Mouse (Mus musculus): ENCODE measurements around the gene Ppia. TPM values are rescaled to one million over a fixed set of nuclear protein-coding genes. Genes with fewer than 3 reads are reported as not detected.

Ppia gene
- polyA plus RNA-seq, 1 experiment from 2014 or later, result 5,955 TPM

DNA sequence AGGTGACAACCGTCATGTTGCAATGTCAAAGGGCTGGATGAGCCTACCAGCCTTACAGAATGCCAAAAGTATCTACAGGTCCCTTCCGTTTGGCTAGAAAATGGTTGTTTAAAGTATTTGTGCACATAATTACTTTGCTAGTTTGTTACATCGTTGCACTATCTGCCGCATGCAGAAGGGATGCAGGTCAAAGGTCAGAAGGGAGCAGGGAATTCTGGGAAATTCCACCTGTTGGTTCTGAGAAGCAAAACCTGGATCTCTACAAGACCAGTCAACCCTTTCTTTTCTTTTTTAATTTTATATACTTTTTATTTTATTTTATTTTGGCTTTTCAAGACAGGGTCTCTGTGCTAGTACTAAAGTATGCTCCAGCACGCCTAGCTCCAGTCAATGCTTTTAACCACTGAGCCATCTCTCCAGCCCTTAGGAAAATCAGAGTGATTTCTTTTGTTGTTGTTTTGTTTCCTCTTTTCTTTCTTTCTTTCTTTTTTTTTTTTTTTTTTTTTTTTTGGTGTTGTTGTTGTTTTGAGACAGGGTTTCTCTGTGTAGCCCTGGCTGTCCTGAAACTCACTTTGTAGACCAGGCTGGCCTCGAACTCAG lies 27.0 kb upstream of the Ppia start:
- H3K27ac ChIP-seq (replicated peaks; ENCODE audit: low read depth, low read length), result no peak overlapping the region; the same call in 1 of the 2 replicates
- H3K4me3 ChIP-seq (ENCODE audit: low read depth, low read length), result no peak overlapping the region
- H3K9ac ChIP-seq (ENCODE audit: low read length), result no peak overlapping the region
- ATAC-seq (ENCODE audit: insufficient number of reproducible peaks, low FRiP score, low TSS enrichment, low read depth), result no peak
- H3K27me3 ChIP-seq (ENCODE audit: control insufficient read depth, insufficient read depth, low read length), result no peaks in the 10 kb centered on the region
- no peaks in the 10 kb centered on the region for H3K9me3 ChIP-seq (ENCODE audit: control insufficient read depth, low read length)
- H3K36me3 ChIP-seq (ENCODE audit: control insufficient read depth, insufficient read depth, low read length), result no peaks in the 10 kb centered on the region
- peaks cover 4% of the 10 kb centered on the region; the same call in 1 of the 2 replicates for H3K4me1 ChIP-seq (ENCODE audit: control insufficient read depth, insufficient read depth, low read length)
- 90% methylated on average over 6 of the region's 6 CpGs for WGBS
- no peak overlapping the region for H3K4me2 ChIP-seq (ENCODE audit: low read depth, severe bottlenecking)
- DNase-seq (ENCODE audit: low spot score), result no peak

DNA sequence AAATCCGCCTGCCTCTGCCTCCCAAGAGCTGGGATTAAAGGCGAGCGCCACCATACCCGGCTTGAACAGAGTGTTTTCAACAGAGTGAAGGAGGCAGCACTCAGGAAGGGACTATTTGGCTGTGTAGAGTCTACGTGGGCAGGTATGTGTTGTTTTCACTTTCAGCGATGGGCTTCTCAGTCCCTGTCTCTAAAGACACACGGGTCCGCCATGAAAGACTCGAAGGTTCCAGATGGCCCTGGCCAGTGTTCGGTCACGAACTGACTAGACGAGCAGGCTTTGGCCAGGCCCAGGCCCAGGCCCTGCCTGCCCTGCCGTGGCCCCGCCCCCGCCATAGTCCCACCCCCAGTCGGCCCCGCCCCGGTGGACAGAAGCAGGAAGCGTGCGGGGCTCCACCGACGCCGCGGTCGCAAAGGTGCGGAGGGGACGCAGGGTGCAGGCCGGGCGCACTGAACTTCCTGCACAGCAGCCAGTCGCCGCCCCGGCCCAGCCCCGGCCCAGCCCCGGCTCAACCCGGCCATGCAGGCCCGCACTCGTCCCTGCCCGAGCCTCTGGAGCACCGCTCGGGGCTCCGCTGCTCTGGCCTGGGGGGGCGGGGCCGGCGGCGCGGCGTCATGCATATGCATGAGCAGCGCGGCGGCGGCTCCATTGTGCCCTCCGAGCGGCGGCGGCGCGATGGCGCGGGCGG lies 26.4 kb upstream of the Ppia start, which contains the start of gene Zmiz2:
TSS of gene Zmiz2 (plus strand) at position 349 of the 688 bp plus-strand sequence.
- WGBS, result 10% methylated on average over 43 of the region's 60 CpGs
- Histone ChIP-seq H3K27ac (replicated peaks; ENCODE audit: low read depth, low read length) (peak within 1 kb of the TSS; percentile 89), H3K4me2 (ENCODE audit: low read depth, severe bottlenecking) (peak within 1 kb of the TSS; percentile 73), H3K27me3 (ENCODE audit: control insufficient read depth, insufficient read depth, low read length) (no peaks in the 10 kb centered on the region), H3K36me3 (ENCODE audit: control insufficient read depth, insufficient read depth, low read length) (no peaks in the 10 kb centered on the region), H3K4me1 (ENCODE audit: control insufficient read depth, insufficient read depth, low read length) (peaks cover 4% of the 10 kb centered on the region; the same call in 1 of the 2 replicates), H3K9me3 (ENCODE audit: control insufficient read depth, low read length) (no peaks in the 10 kb centered on the region), H3K4me3 (ENCODE audit: low read depth, low read length) (peak within 1 kb of the TSS; percentile 89), H3K9ac (ENCODE audit: low read length) (peak within 1 kb of the TSS; percentile 85)
- DNase-seq (ENCODE audit: low spot score) (peak; percentile 97), ATAC-seq (ENCODE audit: insufficient number of reproducible peaks, low FRiP score, low TSS enrichment, low read depth) (peak; percentile 99)

DNA sequence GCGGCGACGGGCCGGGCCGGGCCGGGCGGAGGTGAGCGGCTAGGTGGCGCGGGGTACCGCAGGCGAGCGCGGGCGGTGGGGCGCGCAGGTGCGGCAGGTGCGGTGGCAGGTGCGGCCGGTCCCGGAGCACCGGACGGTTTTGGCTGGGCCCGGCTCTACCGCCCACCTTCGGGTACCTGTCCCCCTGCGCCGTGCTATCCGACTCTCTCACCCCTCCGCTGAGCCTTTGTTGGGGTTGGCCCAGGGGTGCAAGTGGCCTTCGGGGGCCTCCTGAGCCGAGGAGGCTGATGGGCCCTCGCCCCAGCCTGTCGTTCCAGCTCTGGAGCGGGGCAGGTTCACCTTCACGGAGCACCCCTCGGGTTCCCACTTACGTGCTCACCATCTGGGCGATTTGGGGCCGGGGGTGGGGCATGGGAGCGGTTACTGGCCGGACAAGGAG lies 25.7 kb upstream of the Ppia start:
- H3K9ac ChIP-seq (ENCODE audit: low read length), result peak overlapping the region; percentile 85
- H3K4me2 ChIP-seq (ENCODE audit: low read depth, severe bottlenecking), result peak overlapping the region; percentile 73
- 0 out of 2 replicates have a peak, but pooled peaks have one; percentile 6 for ATAC-seq (ENCODE audit: insufficient number of reproducible peaks, low FRiP score, low TSS enrichment, low read depth)
- H3K4me3 ChIP-seq (ENCODE audit: low read depth, low read length), result peak overlapping the region; percentile 89
- peak overlapping the region; percentile 89 for H3K27ac ChIP-seq (replicated peaks; ENCODE audit: low read depth, low read length)
- peaks cover 4% of the 10 kb centered on the region; the same call in 1 of the 2 replicates for H3K4me1 ChIP-seq (ENCODE audit: control insufficient read depth, insufficient read depth, low read length)
- H3K27me3 ChIP-seq (ENCODE audit: control insufficient read depth, insufficient read depth, low read length), result no peaks in the 10 kb centered on the region
- no peaks in the 10 kb centered on the region for H3K9me3 ChIP-seq (ENCODE audit: control insufficient read depth, low read length)
- peaks cover 1% of the 10 kb centered on the region; the same call in 1 of the 2 replicates for H3K36me3 ChIP-seq (ENCODE audit: control insufficient read depth, insufficient read depth, low read length)
- DNase-seq (ENCODE audit: low spot score), result peak; percentile 50
- WGBS, result under 1% methylated on average over 16 of the region's 43 CpGs

DNA sequence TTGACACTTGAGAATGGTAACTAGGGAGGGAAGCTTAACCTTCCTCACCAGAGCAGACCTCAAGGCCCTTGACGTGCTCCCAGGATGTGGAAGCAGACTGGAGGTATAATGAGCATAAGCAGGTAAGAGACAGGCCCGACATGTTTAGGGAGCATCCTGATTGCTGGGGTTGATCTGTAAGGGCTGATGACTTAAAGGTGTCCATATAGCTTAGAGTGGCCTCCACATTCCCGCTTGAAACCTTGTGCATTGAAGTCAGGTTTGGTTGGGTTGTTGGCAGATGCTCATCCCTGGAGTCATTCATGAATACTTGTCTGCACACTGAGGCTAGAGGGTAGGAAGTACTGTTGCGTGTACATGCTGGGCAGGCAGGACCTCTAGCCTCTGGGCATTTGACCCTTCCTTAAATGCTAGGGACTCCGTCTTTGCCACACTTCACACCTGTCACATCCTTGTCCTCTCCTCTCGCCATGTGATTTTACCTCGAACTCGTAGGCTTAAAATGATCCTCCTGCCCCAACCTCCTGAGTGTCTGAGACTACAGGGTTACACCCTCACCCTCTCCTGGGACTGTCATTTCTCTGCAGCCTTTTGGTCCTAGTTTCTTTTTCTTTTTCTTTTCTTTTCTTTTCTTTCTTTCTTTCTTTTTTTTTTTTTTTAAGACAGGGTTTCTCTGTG lies 24.7 kb upstream of the Ppia start:
- Histone ChIP-seq H3K9me3 (ENCODE audit: control insufficient read depth, low read length) (no peaks in the 10 kb centered on the region), H3K4me2 (ENCODE audit: low read depth, severe bottlenecking) (peak overlapping the region; percentile 73), H3K27me3 (ENCODE audit: control insufficient read depth, insufficient read depth, low read length) (no peaks in the 10 kb centered on the region), H3K4me3 (ENCODE audit: low read depth, low read length) (peak overlapping the region; percentile 89), H3K36me3 (ENCODE audit: control insufficient read depth, insufficient read depth, low read length) (peaks cover 6% of the 10 kb centered on the region; the same call in 1 of the 2 replicates), H3K4me1 (ENCODE audit: control insufficient read depth, insufficient read depth, low read length) (peaks cover 4% of the 10 kb centered on the region; the same call in 1 of the 2 replicates), H3K27ac (replicated peaks; ENCODE audit: low read depth, low read length) (no peak overlapping the region), H3K9ac (ENCODE audit: low read length) (no peak overlapping the region)
- DNase-seq (ENCODE audit: low spot score), result no peak
- no peak for ATAC-seq (ENCODE audit: insufficient number of reproducible peaks, low FRiP score, low TSS enrichment, low read depth)
- WGBS, result 83% methylated on average over 8 of the region's 8 CpGs

DNA sequence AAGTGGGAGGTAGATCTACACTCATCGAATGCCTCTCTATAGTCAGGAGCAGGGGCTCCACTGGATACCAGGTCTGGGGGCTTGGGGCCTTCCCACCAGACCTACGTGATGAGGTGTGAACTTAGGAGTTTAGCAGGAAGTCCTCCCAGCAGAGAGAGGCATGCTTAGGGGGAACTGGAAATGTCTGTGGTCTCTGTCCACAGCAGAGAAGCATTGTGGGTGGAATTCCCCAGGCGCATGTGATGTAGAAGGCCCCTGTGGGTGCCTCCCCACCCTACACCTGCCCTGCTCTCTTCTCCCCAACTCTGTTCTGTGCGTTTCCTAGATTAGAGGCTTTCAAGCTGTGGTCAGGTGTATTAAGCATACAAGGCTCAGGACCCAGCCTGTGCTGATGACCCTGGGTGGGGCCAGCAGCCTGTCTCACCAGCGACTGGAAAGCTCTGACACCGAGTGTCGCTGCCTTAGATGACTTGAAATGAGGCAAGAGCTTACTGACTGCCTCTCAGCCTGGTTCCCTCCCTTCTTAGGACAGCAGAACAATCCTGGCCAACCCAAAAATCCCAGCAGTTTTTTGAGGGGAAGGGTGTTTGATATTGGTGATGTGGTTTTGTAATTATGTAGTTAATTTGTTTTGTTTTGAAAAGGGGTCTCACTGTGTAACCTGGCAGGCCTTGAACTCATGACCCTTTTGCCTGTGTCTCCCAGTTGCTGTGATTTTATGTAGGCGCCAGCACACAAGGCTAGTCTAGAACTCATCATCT lies 23.5 kb upstream of the Ppia start:
- no peak for DNase-seq (ENCODE audit: low spot score)
- no peak overlapping the region for H3K9ac ChIP-seq (ENCODE audit: low read length)
- peaks cover 10% of the 10 kb centered on the region; the same call in 1 of the 2 replicates for H3K36me3 ChIP-seq (ENCODE audit: control insufficient read depth, insufficient read depth, low read length)
- 89% methylated on average over 8 of the region's 8 CpGs for WGBS
- no peak overlapping the region for H3K27ac ChIP-seq (replicated peaks; ENCODE audit: low read depth, low read length)
- ATAC-seq (ENCODE audit: insufficient number of reproducible peaks, low FRiP score, low TSS enrichment, low read depth), result no peak
- H3K27me3 ChIP-seq (ENCODE audit: control insufficient read depth, insufficient read depth, low read length), result no peaks in the 10 kb centered on the region
- H3K4me2 ChIP-seq (ENCODE audit: low read depth, severe bottlenecking), result no peak overlapping the region
- H3K4me1 ChIP-seq (ENCODE audit: control insufficient read depth, insufficient read depth, low read length), result peaks cover 4% of the 10 kb centered on the region; the same call in 1 of the 2 replicates
- no peak overlapping the region for H3K4me3 ChIP-seq (ENCODE audit: low read depth, low read length)
- no peaks in the 10 kb centered on the region for H3K9me3 ChIP-seq (ENCODE audit: control insufficient read depth, low read length)

DNA sequence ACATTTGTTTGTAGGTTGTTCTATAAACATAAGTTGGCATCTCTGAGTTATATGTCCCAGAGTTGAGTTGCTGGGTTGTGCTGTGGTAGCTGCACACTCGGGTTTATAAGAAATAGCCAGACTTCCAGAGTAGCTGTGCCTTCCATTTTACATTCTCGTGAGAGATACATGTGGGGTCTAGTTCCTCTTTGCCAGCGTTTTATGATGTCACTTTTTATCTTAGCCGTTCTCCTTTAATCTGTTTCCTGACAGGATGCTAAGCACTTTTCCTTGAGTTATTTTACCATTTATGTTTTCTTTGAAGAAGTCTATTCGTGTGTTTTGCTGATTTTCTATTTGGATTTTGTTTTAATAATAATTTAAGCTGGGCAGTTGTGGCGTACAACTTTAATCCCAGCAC lies 22.4 kb upstream of the Ppia start:
- WGBS, result 87% methylated on average over 6 of the region's 6 CpGs
- H3K27me3 ChIP-seq (ENCODE audit: control insufficient read depth, insufficient read depth, low read length), result no peaks in the 10 kb centered on the region
- H3K9me3 ChIP-seq (ENCODE audit: control insufficient read depth, low read length), result no peaks in the 10 kb centered on the region
- H3K27ac ChIP-seq (replicated peaks; ENCODE audit: low read depth, low read length), result no peak overlapping the region
- H3K4me1 ChIP-seq (ENCODE audit: control insufficient read depth, insufficient read depth, low read length), result peaks cover 4% of the 10 kb centered on the region; the same call in 1 of the 2 replicates
- H3K4me2 ChIP-seq (ENCODE audit: low read depth, severe bottlenecking), result no peak overlapping the region
- peaks cover 15% of the 10 kb centered on the region; the same call in 1 of the 2 replicates for H3K36me3 ChIP-seq (ENCODE audit: control insufficient read depth, insufficient read depth, low read length)
- H3K4me3 ChIP-seq (ENCODE audit: low read depth, low read length), result no peak overlapping the region
- ATAC-seq (ENCODE audit: insufficient number of reproducible peaks, low FRiP score, low TSS enrichment, low read depth) (no peak), DNase-seq (ENCODE audit: low spot score) (no peak)
- no peak overlapping the region for H3K9ac ChIP-seq (ENCODE audit: low read length)

DNA sequence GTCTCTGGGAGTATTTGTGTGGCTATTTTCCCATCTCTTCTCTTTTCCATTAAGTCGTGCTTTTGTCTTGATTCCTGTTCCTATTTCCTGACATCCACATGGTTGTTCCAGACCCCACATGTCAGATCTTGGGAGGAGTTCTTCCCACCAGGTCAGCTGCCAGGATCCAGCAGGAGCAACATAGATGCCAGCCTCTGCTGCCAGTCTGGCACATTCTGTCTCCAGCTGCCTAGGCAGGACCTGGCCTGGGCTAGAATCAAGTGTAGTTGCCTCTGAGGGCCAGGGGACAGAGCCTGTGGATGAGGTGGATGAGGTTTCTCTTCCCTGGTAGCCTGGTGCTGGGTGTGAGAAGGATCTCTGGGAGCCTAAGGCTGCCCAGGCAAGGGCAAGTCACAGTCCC lies 21.4 kb upstream of the Ppia start:
- no peak overlapping the region for H3K9ac ChIP-seq (ENCODE audit: low read length)
- H3K27me3 ChIP-seq (ENCODE audit: control insufficient read depth, insufficient read depth, low read length), result no peaks in the 10 kb centered on the region
- H3K4me1 ChIP-seq (ENCODE audit: control insufficient read depth, insufficient read depth, low read length), result peaks cover 4% of the 10 kb centered on the region; the same call in 1 of the 2 replicates
- DNase-seq (ENCODE audit: low spot score) (no peak), ATAC-seq (ENCODE audit: insufficient number of reproducible peaks, low FRiP score, low TSS enrichment, low read depth) (no peak)
- H3K4me2 ChIP-seq (ENCODE audit: low read depth, severe bottlenecking), result no peak overlapping the region
- no peak overlapping the region for H3K4me3 ChIP-seq (ENCODE audit: low read depth, low read length)
- peaks cover 15% of the 10 kb centered on the region; the same call in 1 of the 2 replicates for H3K36me3 ChIP-seq (ENCODE audit: control insufficient read depth, insufficient read depth, low read length)
- 69% methylated on average over 1 of the region's 1 CpGs for WGBS
- H3K27ac ChIP-seq (replicated peaks; ENCODE audit: low read depth, low read length), result no peak overlapping the region
- H3K9me3 ChIP-seq (ENCODE audit: control insufficient read depth, low read length), result no peaks in the 10 kb centered on the region

DNA sequence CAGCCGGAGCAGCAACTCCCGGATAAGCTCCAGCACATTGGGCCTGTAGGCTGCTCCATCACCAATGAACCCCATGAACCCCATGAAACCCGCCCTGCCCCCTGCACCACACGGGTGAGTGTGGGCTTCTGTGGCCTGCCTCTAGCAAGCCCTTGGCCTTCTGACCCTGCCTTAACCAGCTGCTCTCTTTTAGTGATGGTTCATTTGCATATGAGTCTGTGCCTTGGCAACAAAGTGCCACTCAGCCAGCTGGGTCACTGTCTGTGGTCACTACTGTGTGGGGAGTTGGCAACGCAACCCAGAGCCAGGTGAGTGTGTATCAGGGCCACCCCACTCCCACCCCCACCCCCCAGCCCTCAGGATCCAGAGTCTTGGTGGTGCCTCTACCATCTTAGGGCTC lies 19.7 kb upstream of the Ppia start:
- H3K9ac ChIP-seq (ENCODE audit: low read length), result no peak overlapping the region

More for the DNA sequence above, 19.7 kb upstream of the Ppia start:
- DNase-seq (ENCODE audit: low spot score) (no peak), ATAC-seq (ENCODE audit: insufficient number of reproducible peaks, low FRiP score, low TSS enrichment, low read depth) (no peak)
- Histone ChIP-seq H3K9me3 (ENCODE audit: control insufficient read depth, low read length) (no peaks in the 10 kb centered on the region), H3K36me3 (ENCODE audit: control insufficient read depth, insufficient read depth, low read length) (peaks cover 24% of the 10 kb centered on the region), H3K27me3 (ENCODE audit: control insufficient read depth, insufficient read depth, low read length) (no peaks in the 10 kb centered on the region), H3K4me1 (ENCODE audit: control insufficient read depth, insufficient read depth, low read length) (no peaks in the 10 kb centered on the region), H3K4me2 (ENCODE audit: low read depth, severe bottlenecking) (no peak overlapping the region), H3K27ac (replicated peaks; ENCODE audit: low read depth, low read length) (no peak overlapping the region), H3K4me3 (ENCODE audit: low read depth, low read length) (no peak overlapping the region)
- WGBS, result 88% methylated on average over 5 of the region's 5 CpGs
